Mouse (Mus musculus) forebrain, embryonic 13.5 days (tissue): Measurements from ENCODE around the gene Prr36. TPM values are rescaled to one million over a fixed set of nuclear protein-coding genes. Genes with fewer than 3 reads are reported as not detected.
"Not testable (repeated sequence)": the region's sequence is repeated elsewhere in the genome, so short reads cannot be mapped to it uniquely, and the experiment has no call there.

ENCODE experiments used
- ATAC-seq: fragments of 200-750 bp; cut with Nextera tagmentation; 2 replicates; pipeline ENCODE4 v1.8.0; 2017
- H3K27ac ChIP-seq: fragments of 300-500 bp; sonication (generic); 2 replicates; pipeline ENCODE4 v1.5.1; 2015; ENCODE audit warnings: inconsistent platforms, mild to moderate bottlenecking, moderate library complexity
- H3K27me3 ChIP-seq: fragments of 300-500 bp; sonication (generic); 2 replicates; pipeline ENCODE4 v1.6.1; 2015; ENCODE audit warnings: mild to moderate bottlenecking, inconsistent platforms
- H3K36me3 ChIP-seq: fragments of 300-500 bp; sonication (generic); 2 replicates; pipeline ENCODE4 v1.6.1; 2015; ENCODE audit warnings: mild to moderate bottlenecking, inconsistent platforms; ENCODE audit not compliant: poor library complexity, severe bottlenecking
- H3K4me1 ChIP-seq: fragments of 300-500 bp; sonication (generic); 2 replicates; pipeline ENCODE4 v1.6.1; 2015; ENCODE audit warnings: inconsistent platforms
- H3K4me2 ChIP-seq: fragments of 300-500 bp; sonication (generic); 2 replicates; pipeline ENCODE4 v1.6.1; 2015; ENCODE audit warnings: inconsistent platforms, mild to moderate bottlenecking, moderate library complexity
- H3K4me3 ChIP-seq: fragments of 300-500 bp; sonication (generic); 2 replicates; pipeline ENCODE4 v1.5.1; 2015; ENCODE audit warnings: mild to moderate bottlenecking, inconsistent platforms
- H3K9ac ChIP-seq: fragments of 300-500 bp; sonication (generic); 2 replicates; pipeline ENCODE4 v1.6.1; 2015; ENCODE audit warnings: mild to moderate bottlenecking, inconsistent platforms
- H3K9me3 ChIP-seq: fragments of 300-500 bp; sonication (generic); replicated peaks from 2 replicates; pipeline ENCODE4 v1.6.1; 2016; ENCODE audit warnings: inconsistent platforms
- WGBS: fragments of 180-500 bp; shearing (Covaris S2); methylation state at CpG from one replicate; pipeline ENCODE4 v1.1.7; 2015; 5-methylcytosine and 5-hydroxymethylcytosine counted together
- polyA plus RNA-seq: library from polyadenylated mRNA; unstranded; fragments of >200 nt; fragmentation: Nextera tagmentation; extraction: Ambion mirVana; gene quantifications from 2 replicates; pipeline ENCODE4 v1.2.1, GENCODE M21; 2015

The Prr36 gene
- polyA plus RNA-seq = 33.2 and 36.0 TPM in 2 replicates

- WGBS = under 1% methylated on average over 44 of the region's 44 CpGs
- Histone ChIP-seq H3K27ac (peak within 1 kb of the TSS; percentile 94), H3K36me3 (peaks cover 15% of the 10 kb centered on the region)
Observed at GRCm38 (mm10) chr8:4216791-4217621, at the start of gene Prr36. Gene Prr36 (minus strand): TSS chr8:4217459.

GRCm38 (mm10) chr8:4265160-4265914 is 48.1 kb upstream of the Prr36 start:
- Histone ChIP-seq H3K9me3 (no peaks in the 10 kb centered on the region), H3K4me2 (no peak overlapping the region), H3K27me3 (no peaks in the 10 kb centered on the region), H3K9ac (no peak overlapping the region), H3K36me3 (peaks cover 98% of the 10 kb centered on the region), H3K4me1 (no peaks in the 10 kb centered on the region), H3K27ac (no peak overlapping the region), H3K4me3 (no peak overlapping the region)
- WGBS = 96% methylated on average over 15 of the region's 15 CpGs
- no peak for ATAC-seq

More at GRCm38 (mm10) chr8:4216791-4217621, at the start of gene Prr36:
- H3K4me1 ChIP-seq = peaks cover 35% of the 10 kb centered on the region
- H3K4me2 ChIP-seq = peak within 1 kb of the TSS; percentile 88
- H3K9ac ChIP-seq = peak within 1 kb of the TSS; percentile 95
- H3K4me3 ChIP-seq = peak within 1 kb of the TSS; percentile 74
- H3K9me3 ChIP-seq = no peaks in the 10 kb centered on the region
- H3K27me3 ChIP-seq = no peaks in the 10 kb centered on the region
- peak; percentile 92 for ATAC-seq

GRCm38 (mm10) chr8:4263105-4263791 is 46.0 kb upstream of the Prr36 start:
- Histone ChIP-seq H3K27ac (no peak overlapping the region), H3K27me3 (no peaks in the 10 kb centered on the region), H3K9me3 (no peaks in the 10 kb centered on the region), H3K4me1 (peaks cover 4% of the 10 kb centered on the region), H3K4me3 (no peak overlapping the region), H3K9ac (no peak overlapping the region), H3K4me2 (no peak overlapping the region), H3K36me3 (peaks cover 85% of the 10 kb centered on the region)
- no peak for ATAC-seq
- WGBS = 90% methylated on average over 8 of the region's 8 CpGs

GRCm38 (mm10) chr8:4259805-4260170 is 42.5 kb upstream of the Prr36 start:
- Histone ChIP-seq H3K4me2 (peak overlapping the region; percentile 75; the same call in 1 of the 2 replicates), H3K4me1 (peaks cover 26% of the 10 kb centered on the region), H3K9ac (no peak overlapping the region; the same call in 1 of the 2 replicates), H3K4me3 (no peak overlapping the region), H3K9me3 (no peaks in the 10 kb centered on the region), H3K27ac (peak overlapping the region; percentile 97), H3K27me3 (no peaks in the 10 kb centered on the region), H3K36me3 (peaks cover 78% of the 10 kb centered on the region)
- 84% methylated on average over 4 of the region's 4 CpGs for WGBS
- ATAC-seq = no peak

- WGBS = 6% methylated on average over 33 of the region's 33 CpGs
- peaks cover 77% of the 10 kb centered on the region for H3K36me3 ChIP-seq
- peak; percentile 92 for ATAC-seq
Observed at GRCm38 (mm10) chr8:4259125-4259804, 42.0 kb upstream of the Prr36 start, which contains the start of gene Ctxn1. Gene Ctxn1 (minus strand): TSS chr8:4259274.

GRCm38 (mm10) chr8:4258678-4259077 is 41.4 kb upstream of the Prr36 start:
- under 1% methylated on average over 28 of the region's 32 CpGs for WGBS
- Histone ChIP-seq H3K36me3 (peaks cover 71% of the 10 kb centered on the region), H3K4me1 (peaks cover 34% of the 10 kb centered on the region)

More at GRCm38 (mm10) chr8:4259125-4259804, 42.0 kb upstream of the Prr36 start, which contains the start of gene Ctxn1:
- no peaks in the 10 kb centered on the region for H3K27me3 ChIP-seq
- H3K4me1 ChIP-seq = peaks cover 28% of the 10 kb centered on the region
- H3K4me2 ChIP-seq = peak within 1 kb of the TSS; percentile 75
- peak within 1 kb of the TSS; percentile 96 for H3K9ac ChIP-seq
- H3K9me3 ChIP-seq = no peaks in the 10 kb centered on the region
- peak within 1 kb of the TSS; percentile 90 for H3K4me3 ChIP-seq
- H3K27ac ChIP-seq = peak within 1 kb of the TSS; percentile 97

GRCm38 (mm10) chr8:4258233-4258632 is 41.0 kb upstream of the Prr36 start:
- peak; percentile 73 for ATAC-seq
- Histone ChIP-seq H3K4me1 (peaks cover 36% of the 10 kb centered on the region), H3K4me3 (peak overlapping the region; percentile 90), H3K9me3 (no peaks in the 10 kb centered on the region), H3K4me2 (peak overlapping the region; percentile 75), H3K9ac (peak overlapping the region; percentile 96), H3K27me3 (no peaks in the 10 kb centered on the region), H3K36me3 (peaks cover 67% of the 10 kb centered on the region), H3K27ac (peak overlapping the region; percentile 97)
- WGBS = 2% methylated on average over 35 of the region's 35 CpGs

More at GRCm38 (mm10) chr8:4258678-4259077, 41.4 kb upstream of the Prr36 start:
- peak overlapping the region; percentile 90 for H3K4me3 ChIP-seq
- H3K9ac ChIP-seq = peak overlapping the region; percentile 96
- peak; percentile 73 for ATAC-seq
- peak overlapping the region; percentile 75 for H3K4me2 ChIP-seq
- no peaks in the 10 kb centered on the region for H3K27me3 ChIP-seq
- H3K9me3 ChIP-seq = no peaks in the 10 kb centered on the region
- peak overlapping the region; percentile 97 for H3K27ac ChIP-seq

- H3K4me3 ChIP-seq = peak overlapping the region; percentile 90
- peak overlapping the region; percentile 75 for H3K4me2 ChIP-seq
- WGBS = 52% methylated on average over 4 of the region's 4 CpGs
- peak overlapping the region; percentile 96 for H3K9ac ChIP-seq
- peak overlapping the region; percentile 97 for H3K27ac ChIP-seq
- H3K4me1 ChIP-seq = peaks cover 39% of the 10 kb centered on the region
- H3K27me3 ChIP-seq = no peaks in the 10 kb centered on the region
- H3K36me3 ChIP-seq = peaks cover 59% of the 10 kb centered on the region
- ATAC-seq = no peak
- H3K9me3 ChIP-seq = no peaks in the 10 kb centered on the region
Observed at GRCm38 (mm10) chr8:4257350-4257749, 40.1 kb upstream of the Prr36 start.

GRCm38 (mm10) chr8:4256911-4257310 is 39.7 kb upstream of the Prr36 start:
- Histone ChIP-seq H3K27me3 (no peaks in the 10 kb centered on the region), H3K4me1 (peaks cover 40% of the 10 kb centered on the region), H3K36me3 (peaks cover 54% of the 10 kb centered on the region), H3K4me3 (peak overlapping the region; percentile 90), H3K9me3 (no peaks in the 10 kb centered on the region), H3K27ac (peak overlapping the region; percentile 97), H3K9ac (peak overlapping the region; percentile 96), H3K4me2 (peak overlapping the region; percentile 75)
- no peak for ATAC-seq
- 56% methylated on average over 4 of the region's 4 CpGs for WGBS

- not testable (repeated sequence) for H3K9ac ChIP-seq, ATAC-seq, H3K4me3 ChIP-seq, H3K9me3 ChIP-seq, H3K4me2 ChIP-seq, H3K27ac ChIP-seq, H3K27me3 ChIP-seq
- Histone ChIP-seq H3K36me3 (peaks cover 40% of the 10 kb centered on the region), H3K4me1 (peaks cover 43% of the 10 kb centered on the region)
- WGBS = 89% methylated on average over 7 of the region's 7 CpGs
Observed at GRCm38 (mm10) chr8:4255471-4255870, 38.2 kb upstream of the Prr36 start.

- Histone ChIP-seq H3K27ac (peak overlapping the region; percentile 93), H3K9ac (peak overlapping the region; percentile 89), H3K9me3 (no peaks in the 10 kb centered on the region), H3K4me2 (peak overlapping the region; percentile 69), H3K4me3 (peak overlapping the region; percentile 89), H3K36me3 (peaks cover 42% of the 10 kb centered on the region), H3K27me3 (peaks cover 3% of the 10 kb centered on the region; the same call in 1 of the 2 replicates), H3K4me1 (peaks cover 49% of the 10 kb centered on the region)
- ATAC-seq = no peak
- 53% methylated on average over 6 of the region's 6 CpGs for WGBS
Observed at GRCm38 (mm10) chr8:4254001-4254400, 36.7 kb upstream of the Prr36 start.
